Mouse (Mus musculus) forebrain, embryonic 14.5 days (tissue): ENCODE measurements around the gene Tbc1d16. TPM values are rescaled to one million over a fixed set of nuclear protein-coding genes. Genes with fewer than 3 reads are reported as not detected.

ENCODE experiments used
- ATAC-seq: fragments of 200-750 bp; cut with Nextera tagmentation; 2 replicates; pipeline ENCODE4 v1.8.0; 2017; ENCODE audit warnings: mild to moderate bottlenecking, moderate library complexity
- DNase-seq: peaks from one replicate; pipeline ENCODE4 v3.0.0-alpha.2; 2015; ENCODE audit warnings: low spot score
- H3K27ac ChIP-seq: fragments of 300-500 bp; sonication (generic); 2 replicates; pipeline ENCODE4 v1.5.1; 2014; ENCODE audit warnings: low read depth, mild to moderate bottlenecking, control low read depth, low read length, moderate library complexity
- H3K27me3 ChIP-seq: fragments of 300-500 bp; sonication (generic); replicated peaks from 2 replicates; pipeline ENCODE4 v1.6.1; 2014; ENCODE audit warnings: low read length, control low read depth, mixed read lengths; ENCODE audit not compliant: control insufficient read depth, insufficient read depth
- H3K36me3 ChIP-seq: fragments of 300-500 bp; sonication (generic); 2 replicates; pipeline ENCODE4 v1.6.1; 2014; ENCODE audit warnings: low read length, control low read depth; ENCODE audit not compliant: control insufficient read depth, insufficient read depth
- H3K4me1 ChIP-seq: fragments of 300-500 bp; sonication (generic); 2 replicates; pipeline ENCODE4 v1.6.1; 2014; ENCODE audit warnings: antibody characterized with exemption, low read length, control low read depth; ENCODE audit not compliant: control insufficient read depth, insufficient read depth
- H3K4me2 ChIP-seq: fragments of 300-500 bp; sonication (generic); 2 replicates; pipeline ENCODE4 v1.6.1; 2014; ENCODE audit warnings: mild to moderate bottlenecking, control low read depth, low read length
- H3K4me3 ChIP-seq: fragments of 300-500 bp; sonication (generic); 2 replicates; pipeline ENCODE4 v1.5.1; 2014; ENCODE audit warnings: low read depth, low read length, control low read depth
- H3K9ac ChIP-seq: fragments of 300-500 bp; sonication (generic); 2 replicates; pipeline ENCODE4 v1.6.1; 2014; ENCODE audit warnings: mild to moderate bottlenecking, low read length, control low read depth, moderate library complexity
- H3K9me3 ChIP-seq: fragments of 300-500 bp; sonication (generic); replicated peaks from 2 replicates; pipeline ENCODE4 v1.6.1; 2016; ENCODE audit warnings: low read length, control low read depth, mixed read lengths; ENCODE audit not compliant: control insufficient read depth
- WGBS: fragments of 180-500 bp; shearing (Covaris S2); extraction: QIAGEN DNeasy Blood & Tissue Kit; methylation state at CpG from one replicate; pipeline ENCODE4 v1.1.7; 2014; 5-methylcytosine and 5-hydroxymethylcytosine counted together
- polyA plus RNA-seq: library from polyadenylated mRNA; unstranded; fragments of >200 nt; fragmentation: Nextera tagmentation; extraction: Ambion mirVana; gene quantifications from 2 replicates; pipeline ENCODE4 v1.2.1, GENCODE M21; 2014

Gene Tbc1d16
- polyA plus RNA-seq, 1 experiment from 2014 or later = 24.6 TPM

DNA sequence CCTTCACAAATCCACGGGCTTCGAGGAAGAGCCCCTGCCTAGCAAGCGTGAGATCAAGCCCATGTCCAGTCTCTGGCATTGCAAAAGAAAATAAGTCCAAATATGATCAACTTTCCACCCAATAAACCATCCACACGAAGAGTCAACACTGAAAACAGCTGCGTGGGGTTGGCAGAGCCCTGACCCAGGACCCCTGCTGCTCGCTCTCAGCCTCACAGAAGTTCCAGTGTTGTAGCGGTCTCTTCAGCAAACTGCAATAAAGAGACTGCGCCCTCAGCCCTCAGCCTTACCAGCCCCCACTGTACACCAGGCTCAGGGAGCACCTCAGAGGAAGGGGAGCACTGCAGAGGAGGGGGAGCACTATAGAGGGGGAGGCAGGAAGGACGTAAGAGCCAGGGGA, 2.7 kb downstream of the Tbc1d16 start:
- H3K36me3 ChIP-seq = no peaks in the 10 kb centered on the region
- peaks cover 44% of the 10 kb centered on the region for H3K4me1 ChIP-seq
- ATAC-seq (no peak), DNase-seq (no peak)
- no peak overlapping the region for H3K4me2 ChIP-seq
- no peak overlapping the region for H3K9ac ChIP-seq
- no peaks in the 10 kb centered on the region for H3K9me3 ChIP-seq
- no peak overlapping the region for H3K4me3 ChIP-seq
- H3K27me3 ChIP-seq = no peaks in the 10 kb centered on the region
- 75% methylated on average over 9 of the region's 9 CpGs for WGBS
- H3K27ac ChIP-seq = no peak overlapping the region

DNA sequence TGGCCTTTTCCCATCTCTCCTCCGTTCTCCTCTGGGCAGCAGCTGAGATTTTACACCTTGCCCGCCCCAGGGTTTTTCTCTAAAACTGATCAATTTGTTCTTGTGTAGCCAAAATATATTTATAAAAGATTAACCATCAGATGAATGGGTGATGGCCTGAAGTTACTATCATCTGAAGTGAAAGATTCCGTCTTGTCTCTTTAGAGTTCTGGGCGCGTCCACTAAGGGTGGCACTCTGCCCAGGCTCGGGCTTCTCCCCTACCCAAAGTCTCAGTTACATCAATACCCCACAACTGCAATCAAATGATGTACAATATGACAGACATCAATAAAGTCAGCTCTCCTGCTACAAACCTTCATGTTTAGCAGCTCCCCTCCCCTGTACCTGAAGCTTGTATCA, 3.4 kb downstream of the Tbc1d16 start:
- Histone ChIP-seq H3K4me3 (no peak overlapping the region), H3K9ac (no peak overlapping the region), H3K4me2 (no peak overlapping the region), H3K27ac (no peak overlapping the region), H3K4me1 (peaks cover 45% of the 10 kb centered on the region), H3K27me3 (no peaks in the 10 kb centered on the region), H3K36me3 (no peaks in the 10 kb centered on the region), H3K9me3 (no peaks in the 10 kb centered on the region)
- ATAC-seq = no peak
- DNase-seq = no peak
- WGBS = 91% methylated on average over 6 of the region's 6 CpGs

DNA sequence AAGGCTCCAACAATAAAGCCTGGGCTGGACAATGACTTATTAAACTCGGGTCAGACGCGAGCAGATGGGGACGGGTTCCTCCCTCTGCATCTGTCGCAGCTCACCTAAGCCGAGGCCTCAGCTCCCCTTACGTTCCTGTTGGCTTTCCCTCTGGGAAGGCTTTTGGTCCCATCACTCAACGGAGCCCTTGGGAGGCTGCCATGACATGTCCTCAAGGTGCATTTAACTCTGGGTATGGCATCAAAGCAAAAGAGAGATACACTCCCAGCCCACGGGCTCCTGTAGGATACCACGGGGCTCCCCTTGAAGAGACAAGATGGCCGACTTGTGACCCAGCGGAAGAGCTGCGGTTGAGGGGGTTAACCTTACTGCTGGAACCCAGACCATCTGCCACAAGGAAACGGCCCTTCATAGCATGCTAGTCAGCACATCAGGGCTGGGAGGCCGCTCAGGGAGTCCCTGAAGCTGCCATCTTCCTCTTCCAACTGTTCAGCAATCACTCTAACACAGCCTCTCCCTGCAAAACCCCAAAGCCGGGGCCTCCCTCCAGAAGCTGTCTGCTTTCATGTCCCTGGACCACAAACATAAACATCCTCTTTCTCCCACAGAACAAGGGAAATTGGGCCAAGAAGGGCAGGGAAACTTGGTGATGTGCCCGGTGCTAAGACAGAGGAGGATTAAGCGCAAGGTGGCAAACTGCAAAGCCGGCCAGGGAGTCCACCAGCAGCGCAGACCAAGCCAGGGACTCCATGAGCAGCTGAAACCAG, 5.0 kb downstream of the Tbc1d16 start:
- H3K36me3 ChIP-seq = 0 out of 2 replicates have a peak, but pooled peaks cover 4% of the 10 kb centered on the region
- 78% methylated on average over 20 of the region's 20 CpGs for WGBS
- H3K4me3 ChIP-seq = no peak overlapping the region
- peak overlapping the region; percentile 56; the same call in 1 of the 2 replicates for H3K27ac ChIP-seq
- no peak overlapping the region for H3K9ac ChIP-seq
- H3K4me1 ChIP-seq = peaks cover 47% of the 10 kb centered on the region
- no peak overlapping the region for H3K4me2 ChIP-seq
- no peak for ATAC-seq
- DNase-seq = peak; percentile 67
- H3K27me3 ChIP-seq = no peaks in the 10 kb centered on the region
- H3K9me3 ChIP-seq = no peaks in the 10 kb centered on the region

DNA sequence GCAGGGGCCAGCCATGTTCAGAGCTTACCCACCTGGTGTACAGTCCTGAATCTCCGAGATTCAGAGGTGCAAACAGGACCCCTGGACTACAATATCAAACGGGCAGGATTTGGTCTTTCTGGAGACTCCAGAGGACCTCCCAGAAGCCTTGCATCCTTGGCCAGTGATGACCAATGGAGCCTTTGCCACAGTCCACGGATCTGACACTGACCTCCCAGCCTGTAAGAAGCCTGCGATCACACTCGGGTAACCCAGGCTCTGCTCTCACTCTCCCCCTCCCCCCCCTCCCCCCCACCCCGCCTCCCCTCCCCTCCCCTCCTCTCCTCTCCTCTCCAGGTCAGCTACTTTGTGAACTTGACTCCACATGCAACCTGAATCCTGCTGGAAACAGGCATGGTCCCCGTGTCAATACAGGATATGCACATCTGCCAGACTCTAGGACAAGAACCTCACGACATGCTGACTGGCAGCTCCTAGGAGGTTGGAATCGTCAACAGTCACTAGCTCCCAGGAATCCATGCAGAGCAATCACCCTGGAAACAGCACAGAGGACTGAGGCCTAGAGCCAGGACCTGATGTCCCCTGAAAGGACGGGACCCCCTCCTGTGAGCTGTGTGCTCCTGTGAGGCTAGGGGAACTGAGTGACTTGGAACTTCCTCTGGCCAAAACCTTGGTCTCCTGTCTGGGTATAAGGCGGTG, 6.3 kb downstream of the Tbc1d16 start:
- no peak overlapping the region for H3K27ac ChIP-seq
- H3K9ac ChIP-seq = no peak overlapping the region
- ATAC-seq (no peak), DNase-seq (no peak)
- H3K4me2 ChIP-seq = no peak overlapping the region
- WGBS = 53% methylated on average over 11 of the region's 11 CpGs
- no peaks in the 10 kb centered on the region for H3K27me3 ChIP-seq
- H3K36me3 ChIP-seq = 0 out of 2 replicates have a peak, but pooled peaks cover 4% of the 10 kb centered on the region
- H3K9me3 ChIP-seq = no peaks in the 10 kb centered on the region
- H3K4me1 ChIP-seq = peaks cover 45% of the 10 kb centered on the region
- H3K4me3 ChIP-seq = no peak overlapping the region

DNA sequence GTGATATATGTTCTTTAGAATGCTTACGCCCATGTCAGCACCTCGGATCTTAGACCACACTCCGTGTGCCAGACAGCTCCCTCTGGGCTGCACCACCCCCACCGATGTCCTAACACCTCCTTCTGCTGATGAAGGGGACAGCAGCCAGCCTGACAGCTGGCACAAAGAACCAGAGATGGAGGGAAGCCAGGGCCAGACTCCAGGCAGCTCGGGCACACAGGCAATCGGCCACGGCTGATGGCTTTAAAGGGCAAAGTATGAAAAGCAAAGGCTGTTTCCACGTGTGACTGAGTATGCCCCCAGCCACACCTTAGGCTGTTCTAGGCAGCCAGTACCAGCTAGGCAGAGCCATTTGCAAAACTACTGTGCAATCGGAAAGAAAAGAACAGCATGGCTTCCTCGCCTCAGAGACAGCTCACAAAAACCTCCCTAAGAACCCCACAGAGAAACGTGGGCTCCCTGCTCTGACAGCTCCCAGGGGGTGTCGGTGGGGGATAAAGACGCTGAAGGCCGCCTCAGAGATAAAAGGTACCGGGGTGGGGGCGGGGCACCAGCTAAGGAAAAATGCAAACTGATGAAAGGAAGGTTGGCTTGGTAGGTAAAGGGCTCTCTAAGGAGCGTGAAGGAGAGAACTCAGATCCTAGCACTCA, 8.4 kb downstream of the Tbc1d16 start:
- Histone ChIP-seq H3K9ac (peak overlapping the region; percentile 3; the same call in 1 of the 2 replicates), H3K4me2 (peak overlapping the region; percentile 24), H3K27ac (peak overlapping the region; percentile 79), H3K36me3 (0 out of 2 replicates have a peak, but pooled peaks cover 4% of the 10 kb centered on the region), H3K9me3 (no peaks in the 10 kb centered on the region), H3K4me3 (no peak overlapping the region), H3K27me3 (no peaks in the 10 kb centered on the region), H3K4me1 (peaks cover 43% of the 10 kb centered on the region)
- WGBS = 6% methylated on average over 17 of the region's 17 CpGs
- ATAC-seq (peak; percentile 67), DNase-seq (peak; percentile 80)

DNA sequence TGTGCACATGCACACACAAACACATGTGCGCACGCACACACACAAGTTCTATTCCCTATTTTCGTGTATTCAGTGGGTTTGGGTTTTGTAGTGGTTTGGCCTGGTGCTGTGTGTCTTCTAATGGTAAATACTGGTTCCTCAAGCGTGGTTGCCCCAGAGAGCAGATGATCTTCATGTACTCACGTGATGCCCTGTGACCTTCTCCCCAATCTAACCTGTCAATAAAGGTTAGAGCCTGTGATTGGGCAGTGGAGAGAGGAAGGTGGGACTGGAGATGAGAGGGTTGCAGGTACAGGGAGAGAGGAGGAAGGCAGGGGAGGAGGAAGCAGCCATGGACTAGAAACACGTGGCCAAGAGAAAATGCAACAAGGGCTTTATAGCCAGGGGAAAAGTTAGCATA, 10.4 kb downstream of the Tbc1d16 start:
- no peak overlapping the region for H3K27ac ChIP-seq
- no peak for DNase-seq
- no peaks in the 10 kb centered on the region for H3K27me3 ChIP-seq
- no peak overlapping the region for H3K9ac ChIP-seq
- H3K4me3 ChIP-seq = no peak overlapping the region
- no peak overlapping the region for H3K4me2 ChIP-seq
- 0 out of 2 replicates have a peak, but pooled peaks cover 4% of the 10 kb centered on the region for H3K36me3 ChIP-seq
- 91% methylated on average over 6 of the region's 6 CpGs for WGBS
- no peaks in the 10 kb centered on the region for H3K9me3 ChIP-seq
- peaks cover 46% of the 10 kb centered on the region for H3K4me1 ChIP-seq
- ATAC-seq = no peak

DNA sequence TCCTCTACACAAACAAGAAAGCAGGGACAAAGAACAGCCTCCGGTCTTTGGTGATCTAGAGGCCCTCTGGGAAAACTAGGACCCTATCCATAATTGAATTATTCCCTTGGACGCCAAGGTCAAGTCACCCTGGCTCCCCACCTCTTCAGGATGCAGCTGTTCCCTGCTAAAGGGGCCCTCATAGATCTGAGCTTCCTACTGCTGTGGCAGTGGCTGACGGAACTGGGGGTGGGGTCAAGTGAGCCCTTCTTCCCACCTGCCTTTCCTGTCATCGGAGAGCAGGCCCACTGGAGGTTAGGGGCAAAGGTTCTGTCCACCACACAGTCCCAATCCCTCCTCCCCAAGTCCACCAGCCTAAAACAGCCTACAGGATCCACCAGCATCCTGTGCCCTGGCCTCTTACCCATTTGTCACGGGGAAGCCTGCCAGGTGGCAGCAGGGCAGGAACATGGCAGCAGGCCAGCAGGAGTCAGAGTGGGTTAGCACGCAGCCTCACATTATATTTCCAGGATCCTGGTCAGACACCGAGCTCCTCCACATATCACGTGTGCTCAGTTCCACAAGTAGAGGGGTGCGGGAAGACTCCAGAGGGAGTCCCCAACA, 12.3 kb downstream of the Tbc1d16 start:
- Histone ChIP-seq H3K4me3 (no peak overlapping the region), H3K9ac (peak overlapping the region; percentile 46), H3K4me2 (peak overlapping the region; percentile 38), H3K4me1 (peaks cover 49% of the 10 kb centered on the region), H3K27ac (peak overlapping the region; percentile 85), H3K27me3 (no peaks in the 10 kb centered on the region), H3K9me3 (no peaks in the 10 kb centered on the region), H3K36me3 (0 out of 2 replicates have a peak, but pooled peaks cover 4% of the 10 kb centered on the region)
- peak; percentile 42 for DNase-seq
- ATAC-seq = no peak
- WGBS = 45% methylated on average over 9 of the region's 9 CpGs

DNA sequence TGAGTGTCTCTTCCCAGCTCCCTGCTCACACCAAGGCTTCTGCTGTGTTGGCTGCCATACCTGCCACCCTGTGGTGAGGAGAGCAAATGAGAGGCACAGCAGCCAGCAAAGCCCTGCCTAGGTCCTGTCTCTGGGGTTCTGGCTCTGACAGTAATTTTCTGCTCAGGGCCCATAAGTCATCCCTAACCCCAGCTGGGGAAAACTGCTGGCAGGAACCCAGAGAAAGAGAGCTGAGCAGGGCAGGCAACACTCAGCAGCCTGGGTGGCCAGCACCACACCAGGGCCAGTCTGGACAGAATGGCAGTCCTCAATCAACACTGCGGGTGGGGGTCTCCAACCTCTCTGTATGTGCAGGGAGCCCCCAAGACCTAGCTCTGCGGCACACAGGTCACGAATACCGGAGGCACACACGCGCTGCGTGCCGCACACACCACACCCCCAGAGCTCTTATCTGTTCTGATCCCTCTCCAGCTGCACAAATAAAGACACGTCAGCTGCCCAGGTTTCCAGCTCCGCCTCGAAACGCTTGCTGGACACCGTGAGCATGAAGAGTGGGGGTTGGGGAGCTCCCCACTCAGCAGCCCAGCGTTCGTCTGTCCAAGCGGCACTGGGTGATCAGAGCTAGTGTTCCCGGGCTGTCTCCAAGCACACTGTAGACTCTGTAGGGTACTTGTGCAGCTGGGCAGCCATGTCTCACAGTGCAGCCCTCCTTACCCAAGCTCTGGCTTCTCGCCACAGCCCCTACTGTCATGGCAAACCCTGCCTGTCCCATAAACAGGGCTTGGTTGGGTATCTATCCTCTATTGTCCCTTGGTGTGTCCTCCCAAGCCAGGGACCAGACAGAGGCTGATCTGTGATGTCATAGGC, 13.0 kb downstream of the Tbc1d16 start:
- Histone ChIP-seq H3K4me1 (peaks cover 50% of the 10 kb centered on the region), H3K9ac (peak overlapping the region; percentile 46), H3K4me3 (no peak overlapping the region), H3K27ac (peak overlapping the region; percentile 85), H3K9me3 (no peaks in the 10 kb centered on the region), H3K4me2 (peak overlapping the region; percentile 38), H3K27me3 (no peaks in the 10 kb centered on the region), H3K36me3 (0 out of 2 replicates have a peak, but pooled peaks cover 4% of the 10 kb centered on the region)
- DNase-seq = peak; percentile 62
- peak; percentile 45 for ATAC-seq
- 13% methylated on average over 18 of the region's 18 CpGs for WGBS
